Mouse (Mus musculus) olfactory bulb, adult 2 months (tissue): ENCODE data around the gene D430041D05Rik.

Experiments
- CTCF ChIP-seq: fragments of 200-500 bp; IDR thresholded peaks from 2 replicates; pipeline ENCODE4 v1.5.1; 2012; ENCODE audit warnings: low read depth, mild to moderate bottlenecking, low read length, moderate library complexity; ENCODE audit not compliant: insufficient read depth
- POLR2A ChIP-seq: fragments of 200-500 bp; IDR thresholded peaks from 2 replicates; pipeline ENCODE4 v1.6.1; 2012; ENCODE audit warnings: mild to moderate bottlenecking, low read depth, low read length, moderate library complexity; ENCODE audit not compliant: insufficient read depth

- TF ChIP-seq CTCF (no peak), POLR2A (no peak)
Measured at GRCm38 (mm10) chr2:104099231-104099585, 311.6 kb downstream of the D430041D05Rik start.
